Mouse (Mus musculus): ENCODE results near the gene Wdr61. TPM values are rescaled to one million over a fixed set of nuclear protein-coding genes. Genes with fewer than 3 reads are reported as not detected.

Gene Wdr61
- total RNA-seq, 1 experiment = 88.6 TPM

- Histone ChIP-seq H3K9ac (ENCODE audit: insufficient read depth, low read depth, low read length, poor library complexity, severe bottlenecking) (no peak overlapping the region), H3K4me1 (ENCODE audit: control insufficient read depth in 2 of 2, insufficient read depth in 2 of 2, low read length in 2 of 2, poor library complexity in 1 of 2) (peaks cover 0 to 5% of the 10 kb centered on the region in 2 experiments; a peak in 2 of 4 replicates), H3K9me3 (ENCODE audit: control insufficient read depth, insufficient read depth, low read depth, low read length) (no peaks in the 10 kb centered on the region), H3K36me3 (ENCODE audit: control insufficient read depth, insufficient read depth, low read length, poor library complexity, severe bottlenecking) (no peaks in the 10 kb centered on the region), H3K4me3 (ENCODE audit: insufficient read depth in 1 of 2, low read depth in 1 of 2, low read length in 2 of 2, poor library complexity in 1 of 2, severe bottlenecking in 1 of 2) (peak overlapping the region; percentile 65 to 66), H3K27ac (ENCODE audit: insufficient read depth, low read depth, low read length, poor library complexity, severe bottlenecking) (no peak overlapping the region)
- TF ChIP-seq MAFK (IDR thresholded peaks at IDR 0.05; ENCODE audit: insufficient read depth, low read depth, low read length) (no peak), CHD2 (IDR thresholded peaks at IDR 0.05; ENCODE audit: low read depth, low read length) (no peak), HCFC1 (IDR thresholded peaks at IDR 0.05; ENCODE audit: borderline replicate concordance, insufficient read depth, low read length) (no peak), ZC3H11A (IDR thresholded peaks at IDR 0.05; ENCODE audit: borderline replicate concordance, low read depth, low read length) (no peak), ZNF384 (IDR thresholded peaks at IDR 0.05; ENCODE audit: low read depth, low read length) (no peak)
- DNase-seq (ENCODE audit: low read depth, low spot score) = no peak
- in situ Hi-C loops (cut with MboI; ENCODE audit: low sequenced_read_pairs in 2 of 2, unreplicated experiment in 2 of 2) = no loop called here
Observed at GRCm38 (mm10) chr9:54764091-54764490, 29.8 kb upstream of the Wdr61 start.

GRCm38 (mm10) chr9:54759592-54759991 lies 25.3 kb upstream of the Wdr61 start:
- Histone ChIP-seq H3K36me3 (ENCODE audit: control insufficient read depth, insufficient read depth, low read length, poor library complexity, severe bottlenecking) (no peaks in the 10 kb centered on the region), H3K9me3 (ENCODE audit: control insufficient read depth, insufficient read depth, low read depth, low read length) (no peaks in the 10 kb centered on the region), H3K27ac (ENCODE audit: insufficient read depth, low read depth, low read length, poor library complexity, severe bottlenecking) (no peak overlapping the region), H3K4me1 (ENCODE audit: control insufficient read depth in 2 of 2, insufficient read depth in 2 of 2, low read length in 2 of 2, poor library complexity in 1 of 2) (peaks cover 0 to 2% of the 10 kb centered on the region in 2 experiments; a peak in 1 of 4 replicates), H3K9ac (ENCODE audit: insufficient read depth, low read depth, low read length, poor library complexity, severe bottlenecking) (no peak overlapping the region), H3K4me3 (ENCODE audit: insufficient read depth in 1 of 2, low read depth in 1 of 2, low read length in 2 of 2, poor library complexity in 1 of 2, severe bottlenecking in 1 of 2) (no peak overlapping the region)
- DNase-seq (ENCODE audit: low read depth, low spot score) = no peak
- in situ Hi-C loops (cut with MboI; ENCODE audit: low sequenced_read_pairs in 2 of 2, unreplicated experiment in 2 of 2) = no loop called here
- TF ChIP-seq HCFC1 (IDR thresholded peaks at IDR 0.05; ENCODE audit: borderline replicate concordance, insufficient read depth, low read length) (no peak), ZNF384 (IDR thresholded peaks at IDR 0.05; ENCODE audit: low read depth, low read length) (no peak), MAFK (IDR thresholded peaks at IDR 0.05; ENCODE audit: insufficient read depth, low read depth, low read length) (no peak), CHD2 (IDR thresholded peaks at IDR 0.05; ENCODE audit: low read depth, low read length) (no peak), ZC3H11A (IDR thresholded peaks at IDR 0.05; ENCODE audit: borderline replicate concordance, low read depth, low read length) (no peak)

GRCm38 (mm10) chr9:54752944-54753295 lies 18.6 kb upstream of the Wdr61 start:
- H3K36me3 ChIP-seq (ENCODE audit: control insufficient read depth, insufficient read depth, low read length, poor library complexity, severe bottlenecking) = no peaks in the 10 kb centered on the region
- H3K9me3 ChIP-seq (ENCODE audit: control insufficient read depth, insufficient read depth, low read depth, low read length) = no peaks in the 10 kb centered on the region
- no peak overlapping the region for H3K4me3 ChIP-seq (ENCODE audit: insufficient read depth in 1 of 2, low read depth in 1 of 2, low read length in 2 of 2, poor library complexity in 1 of 2, severe bottlenecking in 1 of 2)
- no peak overlapping the region for H3K9ac ChIP-seq (ENCODE audit: insufficient read depth, low read depth, low read length, poor library complexity, severe bottlenecking)
- TF ChIP-seq MAFK (IDR thresholded peaks at IDR 0.05; ENCODE audit: insufficient read depth, low read depth, low read length) = no peak
- DNase-seq (ENCODE audit: low read depth, low spot score) = no peak
- H3K27ac ChIP-seq (ENCODE audit: insufficient read depth, low read depth, low read length, poor library complexity, severe bottlenecking) = no peak overlapping the region
- in situ Hi-C loops (cut with MboI; ENCODE audit: low sequenced_read_pairs in 2 of 2, unreplicated experiment in 2 of 2) = no loop called here
- H3K4me1 ChIP-seq (ENCODE audit: control insufficient read depth in 2 of 2, insufficient read depth in 2 of 2, low read length in 2 of 2, poor library complexity in 1 of 2) = no peaks in the 10 kb centered on the region

- no peaks in the 10 kb centered on the region for H3K9me3 ChIP-seq (ENCODE audit: control insufficient read depth, insufficient read depth, low read depth, low read length)
- no peaks in the 10 kb centered on the region for H3K4me1 ChIP-seq (ENCODE audit: control insufficient read depth in 2 of 2, insufficient read depth in 2 of 2, low read length in 2 of 2, poor library complexity in 1 of 2)
- TF ChIP-seq CHD2 (IDR thresholded peaks at IDR 0.05; ENCODE audit: low read depth, low read length) (no peak), ZC3H11A (IDR thresholded peaks at IDR 0.05; ENCODE audit: borderline replicate concordance, low read depth, low read length) (no peak), HCFC1 (IDR thresholded peaks at IDR 0.05; ENCODE audit: borderline replicate concordance, insufficient read depth, low read length) (no peak), MAFK (IDR thresholded peaks at IDR 0.05; ENCODE audit: insufficient read depth, low read depth, low read length) (no peak), ZNF384 (IDR thresholded peaks at IDR 0.05; ENCODE audit: low read depth, low read length) (no peak)
- no peaks in the 10 kb centered on the region for H3K36me3 ChIP-seq (ENCODE audit: control insufficient read depth, insufficient read depth, low read length, poor library complexity, severe bottlenecking)
- no peak overlapping the region for H3K27ac ChIP-seq (ENCODE audit: insufficient read depth, low read depth, low read length, poor library complexity, severe bottlenecking)
- DNase-seq (ENCODE audit: low read depth, low spot score) = no peak
- H3K9ac ChIP-seq (ENCODE audit: insufficient read depth, low read depth, low read length, poor library complexity, severe bottlenecking) = no peak overlapping the region
- no peak overlapping the region for H3K4me3 ChIP-seq (ENCODE audit: insufficient read depth in 1 of 2, low read depth in 1 of 2, low read length in 2 of 2, poor library complexity in 1 of 2, severe bottlenecking in 1 of 2)
- in situ Hi-C loops (cut with MboI; ENCODE audit: low sequenced_read_pairs in 2 of 2, unreplicated experiment in 2 of 2) = no loop called here
Observed at GRCm38 (mm10) chr9:54752201-54752943, 18.1 kb upstream of the Wdr61 start.

GRCm38 (mm10) chr9:54751684-54752083 lies 17.4 kb upstream of the Wdr61 start:
- Histone ChIP-seq H3K4me1 (ENCODE audit: control insufficient read depth in 2 of 2, insufficient read depth in 2 of 2, low read length in 2 of 2, poor library complexity in 1 of 2) (no peaks in the 10 kb centered on the region), H3K27ac (ENCODE audit: insufficient read depth, low read depth, low read length, poor library complexity, severe bottlenecking) (no peak overlapping the region; the same call in 1 of the 2 replicates), H3K36me3 (ENCODE audit: control insufficient read depth, insufficient read depth, low read length, poor library complexity, severe bottlenecking) (no peaks in the 10 kb centered on the region), H3K9me3 (ENCODE audit: control insufficient read depth, insufficient read depth, low read depth, low read length) (no peaks in the 10 kb centered on the region), H3K4me3 (ENCODE audit: insufficient read depth in 1 of 2, low read depth in 1 of 2, low read length in 2 of 2, poor library complexity in 1 of 2, severe bottlenecking in 1 of 2) (no peak overlapping the region), H3K9ac (ENCODE audit: insufficient read depth, low read depth, low read length, poor library complexity, severe bottlenecking) (no peak overlapping the region)
- DNase-seq (ENCODE audit: low read depth, low spot score) = no peak
- in situ Hi-C loops (cut with MboI; ENCODE audit: low sequenced_read_pairs in 2 of 2, unreplicated experiment in 2 of 2) = no loop called here
- TF ChIP-seq MAFK (IDR thresholded peaks at IDR 0.05; ENCODE audit: insufficient read depth, low read depth, low read length) (peak; percentile 92), ZC3H11A (IDR thresholded peaks at IDR 0.05; ENCODE audit: borderline replicate concordance, low read depth, low read length) (no peak)

Measured in ES-E14 (cell line).